Mouse (Mus musculus) urinary bladder, postnatal 25 days (tissue): ENCODE measurements around the gene Celsr1.
"Not testable (repeated sequence)": the region's sequence is repeated elsewhere in the genome, so short reads cannot be mapped to it uniquely, and the experiment has no call there.

Experiments
- DNase-seq: peaks from one replicate; pipeline ENCODE4 v3.0.0; 2022; ENCODE audit warnings: low spot score

Celsr1 gene

DNA sequence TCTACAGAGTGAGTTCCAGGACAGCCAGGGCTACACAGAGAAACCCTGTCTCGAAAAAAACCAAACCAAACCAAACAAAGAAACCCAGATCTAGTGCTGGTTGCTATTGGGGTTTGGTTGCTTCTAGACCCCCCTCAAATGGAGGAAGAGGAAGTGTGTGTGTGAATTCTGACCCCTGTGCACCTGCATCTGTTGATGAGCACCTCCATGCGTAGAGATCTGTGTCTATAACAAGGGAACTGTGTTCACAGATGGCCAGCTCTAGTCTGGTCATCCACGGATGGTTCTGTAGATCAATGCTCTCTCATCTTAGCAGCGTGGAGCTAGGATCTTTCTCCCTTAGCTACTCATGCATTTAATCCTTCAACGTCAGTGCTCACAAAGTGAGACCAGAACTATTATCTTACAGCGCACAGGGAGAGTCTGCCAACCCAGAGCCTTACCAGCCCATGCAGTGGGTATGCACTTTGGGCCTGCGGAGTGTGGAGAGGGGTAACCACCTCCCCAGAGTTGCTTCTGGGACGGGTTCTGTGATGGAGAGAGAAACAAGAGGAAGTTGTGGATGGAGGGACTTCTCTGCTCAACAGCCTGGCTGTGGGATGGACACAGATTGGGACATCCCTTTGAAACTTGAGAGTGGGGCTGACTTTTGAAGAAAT, 30.7 kb upstream of the Celsr1 start:
- DNase-seq: no peak

DNA sequence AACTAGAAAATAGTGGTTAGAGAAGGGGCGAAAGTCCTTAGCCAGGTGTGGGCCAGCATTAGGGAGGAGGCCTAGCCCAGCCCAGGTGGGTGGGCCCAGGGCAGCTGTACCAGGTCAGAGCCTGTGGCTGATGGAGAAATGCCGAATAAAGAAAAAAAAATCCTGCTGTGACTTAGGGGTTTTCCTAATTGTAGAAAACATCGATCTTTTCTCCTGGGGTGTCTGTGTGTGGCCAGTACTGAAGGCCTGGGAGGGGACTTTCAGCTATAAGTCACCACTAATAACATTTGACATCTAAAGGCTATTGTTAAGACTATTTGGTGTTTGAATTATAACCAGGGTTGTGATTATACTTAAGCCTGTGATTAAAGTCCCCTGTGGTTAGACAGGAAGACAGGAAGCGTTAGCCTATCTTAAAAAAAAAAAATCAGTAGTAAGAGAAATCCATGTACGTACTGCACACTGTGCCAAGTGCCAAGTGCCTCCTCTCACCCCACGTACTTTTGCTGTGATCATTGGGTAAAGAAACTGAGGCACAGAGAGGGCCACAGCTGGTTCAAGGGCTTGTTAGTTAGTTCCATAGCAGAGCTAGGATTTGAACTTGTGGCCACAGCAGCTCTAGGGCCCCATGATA, 28.4 kb upstream of the Celsr1 start:
- DNase-seq: no peak

DNA sequence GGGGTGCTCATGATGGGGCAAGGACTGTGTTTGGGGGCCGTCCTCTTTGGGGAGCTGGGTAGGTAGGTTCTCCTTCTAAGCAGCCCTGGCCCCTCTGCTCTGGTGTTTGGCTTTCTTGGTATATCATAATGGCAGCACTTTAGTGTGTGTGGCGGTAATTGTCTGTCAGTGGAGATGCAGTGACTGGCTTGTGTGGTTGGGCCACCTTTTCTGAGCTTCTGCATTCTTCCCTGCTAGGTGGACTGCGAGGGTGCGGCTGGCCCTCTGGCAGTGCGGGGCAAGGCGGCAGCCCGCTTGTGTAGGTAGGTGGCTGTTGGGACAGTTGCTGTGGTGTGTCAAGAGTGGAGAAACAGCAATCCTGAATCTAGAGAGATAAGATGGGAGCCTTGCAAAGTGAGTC, 27.6 kb upstream of the Celsr1 start:
- DNase-seq: no peak

DNA sequence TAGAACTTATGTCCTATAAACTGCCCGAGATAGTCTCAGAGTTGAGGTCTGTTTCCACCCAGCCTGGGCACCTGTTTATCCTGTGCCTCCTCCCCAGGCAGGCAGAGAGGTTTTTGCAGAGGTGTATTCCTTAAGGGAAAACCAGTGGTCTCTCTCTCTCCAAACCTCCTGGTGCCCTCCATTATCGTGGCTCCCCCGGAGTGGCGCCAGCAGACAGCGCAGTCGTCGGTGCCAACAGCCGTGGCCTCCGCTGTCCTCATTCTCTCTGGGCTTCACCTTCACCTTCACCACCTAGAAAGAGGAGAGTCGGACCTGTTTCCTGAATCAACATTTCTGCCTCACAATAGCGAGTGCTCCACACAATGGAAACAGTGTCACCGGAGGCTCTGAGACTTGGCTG, 27.0 kb upstream of the Celsr1 start:
- DNase-seq: no peak

- DNase-seq: no peak
These were observed 26.3 kb upstream of the Celsr1 start for GRCm38 (mm10) chr15:86059835-86060380.

DNA sequence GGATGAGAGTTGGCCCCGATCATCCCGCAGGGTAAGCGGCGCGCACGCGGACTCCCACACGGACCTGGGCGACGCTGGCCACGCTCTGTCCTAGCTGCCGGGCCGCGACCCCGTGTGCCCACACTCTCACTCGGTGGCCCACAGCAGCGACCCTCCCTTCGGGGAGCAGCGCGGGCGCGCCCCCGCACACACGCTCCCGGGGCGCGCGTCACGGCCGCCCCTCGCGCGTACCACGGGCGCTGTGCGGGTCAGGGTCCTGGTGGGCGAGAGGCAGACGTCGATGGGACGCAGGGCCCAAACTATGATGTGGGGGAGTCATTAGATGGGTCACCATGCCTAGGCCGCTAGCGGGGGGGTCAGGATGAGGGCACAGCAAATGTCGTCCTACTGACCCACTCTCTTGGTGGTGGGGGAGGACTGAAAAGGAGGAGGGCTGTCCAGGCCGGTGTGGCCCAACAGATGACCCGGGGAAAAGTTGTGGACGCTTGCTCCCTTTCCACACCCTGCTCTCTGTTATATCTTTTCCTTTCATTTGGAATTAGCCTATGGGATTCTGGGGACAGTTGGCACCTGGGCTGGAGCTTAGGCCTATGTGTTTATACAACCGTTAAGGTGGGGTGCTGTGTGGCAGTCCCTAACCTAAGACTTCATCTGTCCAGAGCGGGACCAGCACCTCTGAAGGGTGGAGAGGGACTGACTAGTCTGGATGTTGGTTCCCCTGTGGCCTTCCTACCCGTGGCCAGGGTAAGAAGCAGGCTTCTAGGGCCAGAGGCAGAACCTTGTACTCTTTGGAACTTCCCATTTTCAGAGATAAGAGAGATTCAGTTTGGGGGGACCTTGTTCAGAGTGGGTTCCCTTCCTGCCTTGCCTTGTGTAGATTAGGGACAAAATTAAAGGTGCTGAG, 25.6 kb upstream of the Celsr1 start:
- no peak for DNase-seq

GRCm38 (mm10) chr15:86058394-86058915, 24.9 kb upstream of the Celsr1 start:
- DNase-seq: peak; percentile 74

GRCm38 (mm10) chr15:86057908-86058307, 24.3 kb upstream of the Celsr1 start:
- no peak for DNase-seq

GRCm38 (mm10) chr15:86057413-86057812, 23.8 kb upstream of the Celsr1 start, which contains the start of gene Gramd4:
Gene Gramd4 (plus strand): TSS chr15:86057695.
- DNase-seq: no peak

DNA sequence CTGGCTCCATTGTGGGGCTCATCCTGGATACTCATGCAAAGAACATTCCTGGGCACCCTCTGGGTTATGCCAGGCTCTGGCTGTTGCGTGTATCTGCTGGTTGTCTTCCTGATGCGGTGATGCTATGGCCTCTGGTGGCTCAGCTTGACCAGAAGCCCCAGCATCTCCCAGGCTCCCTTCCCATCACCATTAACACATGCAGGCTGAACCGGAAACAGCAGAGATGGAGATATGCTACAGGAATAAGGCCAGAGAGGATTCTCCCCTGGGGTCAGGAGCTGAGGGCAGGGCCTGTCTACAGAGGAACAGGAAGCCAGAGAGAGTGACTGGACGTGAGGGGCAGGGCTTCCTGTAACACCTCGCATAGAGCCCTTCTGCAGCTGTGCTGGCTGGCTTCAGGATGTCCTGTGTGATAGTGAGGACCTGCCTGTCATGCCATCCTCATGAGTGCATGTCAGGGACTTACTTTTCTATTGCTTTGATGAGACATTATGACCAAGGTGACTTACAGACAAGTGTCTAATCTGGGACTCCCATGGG, 22.7 kb upstream of the Celsr1 start:
- no peak for DNase-seq

DNA sequence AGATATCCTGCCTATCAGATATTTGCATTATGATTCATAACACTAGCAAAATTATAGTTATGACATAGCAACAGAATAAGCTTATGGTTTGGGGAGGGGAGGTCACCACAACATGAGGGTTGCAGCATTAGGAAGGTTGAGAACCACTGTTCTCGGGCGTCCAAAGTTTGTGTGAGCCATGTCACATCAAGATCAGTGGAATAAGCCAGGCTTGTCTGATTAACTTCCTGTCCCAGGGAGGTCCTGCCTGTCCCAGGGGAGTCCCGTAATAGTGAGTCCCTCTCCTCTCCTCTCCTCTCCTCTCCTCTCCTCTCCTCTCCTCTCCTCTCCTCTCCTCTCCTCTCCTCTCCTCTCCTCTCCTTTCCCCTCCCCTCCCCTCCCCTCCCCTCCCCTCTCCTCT, 21.3 kb upstream of the Celsr1 start:
- not testable (repeated sequence) for DNase-seq

DNA sequence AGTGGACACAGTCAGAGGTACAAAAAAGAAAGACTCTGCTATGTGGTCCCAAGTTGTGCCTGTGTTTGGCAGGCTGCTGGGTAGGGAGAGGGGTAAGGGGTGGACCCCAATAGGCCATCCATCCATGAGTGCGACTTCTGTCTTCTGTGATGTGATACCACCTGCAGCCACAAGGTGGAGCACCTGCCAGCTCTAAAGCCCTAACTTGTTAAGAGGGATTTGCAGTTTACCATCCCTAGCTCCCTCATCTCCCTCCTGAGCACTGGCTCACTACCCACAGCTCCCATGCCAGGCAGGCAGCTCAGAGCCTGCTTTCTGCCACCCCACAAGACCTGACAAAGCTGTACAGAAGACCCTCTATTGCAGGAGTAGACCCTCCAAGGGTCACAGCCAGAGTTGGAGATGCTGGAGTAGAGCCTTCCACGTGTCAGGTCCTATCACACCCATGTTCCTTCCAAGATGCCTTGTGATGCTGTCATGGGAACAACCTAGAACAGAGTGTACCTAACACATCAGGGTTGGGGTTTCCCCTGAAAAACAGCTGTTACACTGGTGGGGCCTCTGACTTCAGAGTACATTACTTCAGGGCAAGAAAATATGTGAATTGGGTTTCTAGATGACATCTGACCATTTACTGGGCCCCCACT, 20.4 kb upstream of the Celsr1 start:
- DNase-seq: peak; percentile 79

- no peak for DNase-seq
These were observed 18.4 kb upstream of the Celsr1 start for GRCm38 (mm10) chr15:86051878-86052478.

- no peak for DNase-seq
These were observed 17.6 kb upstream of the Celsr1 start for GRCm38 (mm10) chr15:86051152-86051551.

GRCm38 (mm10) chr15:86050170-86050743, 16.7 kb upstream of the Celsr1 start:
- DNase-seq: no peak

DNA sequence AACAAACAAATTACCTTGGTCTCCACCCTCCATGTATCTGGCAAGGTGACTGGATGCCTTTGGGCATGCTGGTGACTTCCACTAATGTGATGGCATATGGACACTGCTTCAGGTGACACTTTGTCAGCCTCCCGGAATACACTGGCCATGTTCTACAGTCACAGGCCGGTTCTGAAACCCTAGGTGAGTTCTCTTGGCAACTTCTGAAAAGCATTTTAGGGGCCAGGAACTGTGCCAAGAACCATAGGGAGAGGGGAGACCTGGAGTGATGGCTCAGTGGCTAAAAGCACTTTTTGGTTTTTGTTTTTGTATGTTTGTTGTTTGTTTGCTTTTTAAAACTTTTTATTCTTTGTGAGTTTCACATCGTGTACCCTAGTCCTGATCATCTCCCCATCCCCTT, 15.9 kb upstream of the Celsr1 start:
- DNase-seq: no peak

GRCm38 (mm10) chr15:86042364-86042763, 8.8 kb upstream of the Celsr1 start:
- DNase-seq: no peak

- no peak for DNase-seq
These were observed 7.8 kb upstream of the Celsr1 start for GRCm38 (mm10) chr15:86041421-86041820.

DNA sequence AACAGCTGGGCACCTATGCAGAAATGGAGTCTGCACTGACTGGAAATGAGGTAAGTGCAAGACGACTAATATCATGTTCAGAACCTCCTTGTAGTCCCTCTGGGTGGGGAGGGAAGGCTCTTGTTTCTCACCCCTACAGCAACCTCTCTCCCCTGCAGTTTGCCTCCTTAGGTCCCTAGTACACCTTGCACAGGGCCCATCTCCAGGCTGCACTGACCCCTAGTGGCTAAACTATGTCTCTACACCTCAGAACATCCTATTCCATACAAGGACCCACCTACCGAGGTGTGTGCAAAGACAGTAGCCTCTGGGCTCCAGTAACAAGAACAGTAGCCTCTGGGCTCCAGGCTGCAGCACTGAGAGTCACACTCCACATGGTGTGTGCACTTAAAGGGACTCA, 5.2 kb upstream of the Celsr1 start:
- peak; percentile 63 for DNase-seq

- no peak for DNase-seq
These were observed 2.3 kb upstream of the Celsr1 start for GRCm38 (mm10) chr15:86035913-86036312.
